Mouse (Mus musculus) adrenal gland, adult 8-10 months (tissue): ENCODE results near the gene Olfr317. TPM values are rescaled to one million over a fixed set of nuclear protein-coding genes. Genes with fewer than 3 reads are reported as not detected.
"Not testable (repeated sequence)": the region's sequence is repeated elsewhere in the genome, so short reads cannot be mapped to it uniquely, and the experiment has no call there.

Experiments
- DNase-seq: peaks from one replicate; pipeline ENCODE4 v3.0.0; 2022
- total RNA-seq, 4 experiments: library from RNA; stranded (reverse); gene quantifications; 2 replicates each; pipeline ENCODE4 v1.2.4; 2022

Gene Olfr317
- not detected for total RNA-seq

- no peak for DNase-seq
Measured at GRCm38 (mm10) chr11:58738792-58739262, at the start of gene Olfr317. Gene Olfr317, minus strand, starts transcription at chr11:58739212.

GRCm38 (mm10) chr11:58788346-58788745 lies 49.3 kb upstream of the Olfr317 start:
- no peak for DNase-seq

GRCm38 (mm10) chr11:58787651-58788050 lies 48.6 kb upstream of the Olfr317 start:
- DNase-seq = no peak

GRCm38 (mm10) chr11:58784182-58784581 lies 45.2 kb upstream of the Olfr317 start:
- DNase-seq = no peak

- no peak for DNase-seq
Measured at GRCm38 (mm10) chr11:58782480-58783089, 43.6 kb upstream of the Olfr317 start, which contains the start of gene Olfr314. Gene Olfr314, plus strand, starts transcription at chr11:58782952.

- DNase-seq = no peak
Measured at GRCm38 (mm10) chr11:58772888-58773287, 33.9 kb upstream of the Olfr317 start, which contains the start of gene Olfr315. Gene Olfr315, plus strand, starts transcription at chr11:58773188.

- no peak for DNase-seq
Measured at GRCm38 (mm10) chr11:58752434-58752833, 13.4 kb upstream of the Olfr317 start, which contains the start of gene Olfr316. Gene Olfr316, plus strand, starts transcription at chr11:58752734.

GRCm38 (mm10) chr11:58751096-58751495 lies 12.1 kb upstream of the Olfr317 start:
- DNase-seq = not testable (repeated sequence)

GRCm38 (mm10) chr11:58733372-58733771 lies 5.6 kb downstream of the Olfr317 start:
- DNase-seq = no peak

GRCm38 (mm10) chr11:58727896-58728650 lies 10.9 kb downstream of the Olfr317 start:
- not testable (repeated sequence) for DNase-seq

- DNase-seq = no peak
Measured at GRCm38 (mm10) chr11:58723914-58724313, 15.1 kb downstream of the Olfr317 start, which contains the start of gene Olfr318. Gene Olfr318, minus strand, starts transcription at chr11:58724014.

GRCm38 (mm10) chr11:58719701-58720100 lies 19.3 kb downstream of the Olfr317 start:
- DNase-seq = no peak

- not testable (repeated sequence) for DNase-seq
Measured at GRCm38 (mm10) chr11:58717723-58718122, 21.3 kb downstream of the Olfr317 start.

GRCm38 (mm10) chr11:58709086-58709485 lies 29.9 kb downstream of the Olfr317 start:
- DNase-seq = no peak

- DNase-seq = no peak
Measured at GRCm38 (mm10) chr11:58698862-58699261, 40.1 kb downstream of the Olfr317 start, which contains the start of gene Olfr319. Gene Olfr319, plus strand, starts transcription at chr11:58699162.

Other genes starting within 250 kb of the Olfr317 start
- gene Olfr332, start 246.7 kb downstream of the Olfr317 start, total RNA-seq = not detected
- gene Olfr331, start 236.6 kb downstream of the Olfr317 start, total RNA-seq = not detected
- gene Olfr330, start 204.4 kb downstream of the Olfr317 start, total RNA-seq = 1 to 10 TPM in 3 of 4 experiments, under 1 TPM in 1; 0.49 to 1.8 (median 1.5) TPM
- gene Olfr329-ps, start 192.8 kb downstream of the Olfr317 start, total RNA-seq = 1 to 10 TPM in 1 of 4 experiments, under 1 TPM in 3; 0.22 to 1.2 (median 0.71) TPM
- gene Olfr328, start 183.6 kb downstream of the Olfr317 start, total RNA-seq = under 1 TPM; 0.31 to 0.73 (median 0.40) TPM
- not detected for gene Olfr224, start 168.7 kb downstream of the Olfr317 start, total RNA-seq
- gene Olfr325, start 161.5 kb downstream of the Olfr317 start, total RNA-seq = not detected
- gene Olfr324, start 144.1 kb downstream of the Olfr317 start, total RNA-seq = not detected
- not detected for gene 2210407C18Rik, start 123.1 kb downstream of the Olfr317 start, total RNA-seq
- gene Olfr323, start 108.7 kb downstream of the Olfr317 start, total RNA-seq = not detected
- gene Trim58, start 98.7 kb downstream of the Olfr317 start, total RNA-seq = not detected
- not detected for gene Olfr322, start 80.4 kb downstream of the Olfr317 start, total RNA-seq
- gene Olfr320, start 58.1 kb downstream of the Olfr317 start, total RNA-seq = not detected
- gene Olfr319, start 40.0 kb downstream of the Olfr317 start, total RNA-seq = not detected
- gene Olfr318, start 15.2 kb downstream of the Olfr317 start, total RNA-seq = not detected
- gene Olfr316, start 13.5 kb upstream of the Olfr317 start, total RNA-seq = not detected
- not detected for gene Olfr315, start 34.0 kb upstream of the Olfr317 start, total RNA-seq
- not detected for gene Olfr314, start 43.7 kb upstream of the Olfr317 start, total RNA-seq
- gene Fam183b, start 62.7 kb upstream of the Olfr317 start, total RNA-seq = 1 to 10 TPM; 2.4 to 3.7 (median 2.9) TPM
- gene Olfr313, start 75.8 kb upstream of the Olfr317 start, total RNA-seq = not detected
- gene Olfr312, start 90.0 kb upstream of the Olfr317 start, total RNA-seq = not detected
- gene Olfr311, start 100.0 kb upstream of the Olfr317 start, total RNA-seq = not detected
- gene Gm12258, start 107.9 kb upstream of the Olfr317 start, total RNA-seq = 10 to 100 TPM in 2 of 4 experiments, 1 to 10 TPM in 2; 4.4 to 15.0 (median 10.3) TPM
- gene 2810021J22Rik, start 128.0 kb upstream of the Olfr317 start, total RNA-seq = 10 to 100 TPM in 1 of 4 experiments, 1 to 10 TPM in 3; 4.7 to 10.8 (median 7.9) TPM
- gene Zfp39, start 165.0 kb upstream of the Olfr317 start, total RNA-seq = 1 to 10 TPM; 3.8 to 6.3 (median 5.8) TPM
- gene Btnl10, start 178.7 kb upstream of the Olfr317 start, total RNA-seq = not detected
- gene Rnf187, start 199.7 kb upstream of the Olfr317 start, total RNA-seq = 100 to 1,000 TPM; 179 to 200 (median 190) TPM
- 10 to 100 TPM in 2 of 4 experiments, 1 to 10 TPM in 2; 3.3 to 12.2 (median 7.8) TPM for gene Hist3h2ba, start 209.7 kb upstream of the Olfr317 start, total RNA-seq
- 10 to 100 TPM; 18.8 to 28.5 (median 26.2) TPM for gene Hist3h2a, start 215.5 kb upstream of the Olfr317 start, total RNA-seq
- gene Trim17, start 215.5 kb upstream of the Olfr317 start, total RNA-seq = under 1 TPM; 0.21 to 0.59 (median 0.46) TPM
- 10 to 100 TPM; 23.2 to 38.7 (median 31.3) TPM for gene Trim11, start 238.9 kb upstream of the Olfr317 start, total RNA-seq